Mouse (Mus musculus): ENCODE data around the gene Pnck. TPM values are rescaled to one million over a fixed set of nuclear protein-coding genes. Genes with fewer than 3 reads are reported as not detected.

The Pnck gene
- polyA plus RNA-seq, 1 experiment from 2014 or later = 143 TPM

- Histone ChIP-seq H3K36me3 (ENCODE audit: control insufficient read depth, insufficient read depth) (no peaks in the 10 kb centered on the region), H3K4me1 (replicated peaks; ENCODE audit: control insufficient read depth, insufficient read depth, low read length) (no peaks in the 10 kb centered on the region), H3K9ac (replicated peaks; ENCODE audit: low read depth, low read length) (no peak overlapping the region), H3K4me3 (replicated peaks; ENCODE audit: low read length) (no peak overlapping the region), H3K27ac (ENCODE audit: low read length) (no peak overlapping the region), H3K4me2 (ENCODE audit: low read length) (no peak overlapping the region), H3K9me3 (ENCODE audit: control insufficient read depth, low read length) (no peaks in the 10 kb centered on the region), H3K27me3 (replicated peaks; ENCODE audit: control insufficient read depth, insufficient read depth, low read length) (no peaks in the 10 kb centered on the region)
- WGBS = 91% methylated on average over 1 of the region's 1 CpGs
- ATAC-seq = no peak
These were observed 44.0 kb downstream of the Pnck start for GRCm38 (mm10) chrX:73615876-73616275.

DNA sequence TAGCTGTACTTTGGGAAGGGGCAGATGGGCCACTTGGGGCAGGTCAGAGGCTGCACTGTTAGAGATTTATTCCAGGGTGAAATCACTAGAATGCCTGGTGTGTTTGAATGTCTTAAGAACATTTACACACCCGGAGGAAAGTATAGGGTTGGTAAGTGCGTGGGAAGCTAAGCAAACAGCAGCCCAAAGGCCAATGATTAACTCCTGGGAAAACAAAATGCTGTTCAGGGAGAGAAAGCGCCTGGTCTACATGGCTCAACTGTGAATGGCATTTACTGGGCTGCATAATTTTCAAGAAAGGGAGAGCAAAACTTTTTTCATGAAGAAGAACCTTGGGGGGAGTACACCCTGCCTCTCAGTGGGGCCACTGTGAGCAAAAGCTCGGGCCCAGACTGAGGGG is 46.3 kb downstream of the Pnck start:
- Histone ChIP-seq H3K4me1 (replicated peaks; ENCODE audit: control insufficient read depth, insufficient read depth, low read length) (no peaks in the 10 kb centered on the region), H3K4me3 (replicated peaks; ENCODE audit: low read length) (no peak overlapping the region), H3K27me3 (replicated peaks; ENCODE audit: control insufficient read depth, insufficient read depth, low read length) (no peaks in the 10 kb centered on the region), H3K4me2 (ENCODE audit: low read length) (no peak overlapping the region), H3K9ac (replicated peaks; ENCODE audit: low read depth, low read length) (no peak overlapping the region), H3K27ac (ENCODE audit: low read length) (no peak overlapping the region), H3K9me3 (ENCODE audit: control insufficient read depth, low read length) (no peaks in the 10 kb centered on the region), H3K36me3 (ENCODE audit: control insufficient read depth, insufficient read depth) (no peaks in the 10 kb centered on the region)
- 74% methylated on average over 4 of the region's 4 CpGs for WGBS
- no peak for ATAC-seq

Other genes starting within 250 kb of the Pnck start
- 0.37 and 1.1 TPM in 2 replicates for gene Zfp92, start 249.0 kb downstream of the Pnck start, polyA plus RNA-seq (2015; fragmentation: Nextera tagmentation; extraction: Ambion mirVana)
- gene Trex2, start 224.8 kb downstream of the Pnck start, polyA plus RNA-seq (2015; fragmentation: Nextera tagmentation; extraction: Ambion mirVana) = not detected in 2 replicates
- 59.5 and 60.1 TPM in 2 replicates for gene Haus7, start 201.1 kb downstream of the Pnck start, polyA plus RNA-seq (2015; fragmentation: Nextera tagmentation; extraction: Ambion mirVana)
- gene Bgn, start 176.5 kb downstream of the Pnck start, polyA plus RNA-seq (2015; fragmentation: Nextera tagmentation; extraction: Ambion mirVana) = 14.9 and 21.1 TPM in 2 replicates
- 3.7 and 6.1 TPM in 2 replicates for gene Atp2b3, start 157.0 kb downstream of the Pnck start, polyA plus RNA-seq (2015; fragmentation: Nextera tagmentation; extraction: Ambion mirVana)
- gene Dusp9, start 20.7 kb downstream of the Pnck start, polyA plus RNA-seq (2015; fragmentation: Nextera tagmentation; extraction: Ambion mirVana) = 0.26 and 0.37 TPM in 2 replicates
- 6.4 and 7.5 TPM in 2 replicates for gene Slc6a8, start 13.0 kb upstream of the Pnck start, polyA plus RNA-seq (2015; fragmentation: Nextera tagmentation; extraction: Ambion mirVana)
- gene Bcap31, start 56.1 kb upstream of the Pnck start, polyA plus RNA-seq (2015; fragmentation: Nextera tagmentation; extraction: Ambion mirVana) = 109 and 111 TPM in 2 replicates
- 11.3 and 12.3 TPM in 2 replicates for gene Abcd1, start 56.5 kb upstream of the Pnck start, polyA plus RNA-seq (2015; fragmentation: Nextera tagmentation; extraction: Ambion mirVana)
- 0.19 and 0.22 TPM in 2 replicates for gene Plxnb3, start 97.0 kb upstream of the Pnck start, polyA plus RNA-seq (2015; fragmentation: Nextera tagmentation; extraction: Ambion mirVana)
- gene Srpk3, start 114.3 kb upstream of the Pnck start, polyA plus RNA-seq (2015; fragmentation: Nextera tagmentation; extraction: Ambion mirVana) = 1.8 and 1.9 TPM in 2 replicates
- 232 and 240 TPM in 2 replicates for gene Idh3g, start 126.8 kb upstream of the Pnck start, polyA plus RNA-seq (2015; fragmentation: Nextera tagmentation; extraction: Ambion mirVana)
- 132 and 134 TPM in 2 replicates for gene Ssr4, start 126.9 kb upstream of the Pnck start, polyA plus RNA-seq (2015; fragmentation: Nextera tagmentation; extraction: Ambion mirVana)
- gene Pdzd4, start 164.9 kb upstream of the Pnck start, polyA plus RNA-seq (2015; fragmentation: Nextera tagmentation; extraction: Ambion mirVana) = 3.5 and 4.2 TPM in 2 replicates
- gene Avpr2, start 232.0 kb upstream of the Pnck start, polyA plus RNA-seq (2015; fragmentation: Nextera tagmentation; extraction: Ambion mirVana) = 0.16 and 0.24 TPM in 2 replicates
- 82.6 and 110 TPM in 2 replicates for gene L1cam, start 236.0 kb upstream of the Pnck start, polyA plus RNA-seq (2015; fragmentation: Nextera tagmentation; extraction: Ambion mirVana)

Data from forebrain, embryonic 16.5 days (tissue).